Mouse (Mus musculus): Measurements from ENCODE around the gene Dffa.

The Dffa gene

DNA sequence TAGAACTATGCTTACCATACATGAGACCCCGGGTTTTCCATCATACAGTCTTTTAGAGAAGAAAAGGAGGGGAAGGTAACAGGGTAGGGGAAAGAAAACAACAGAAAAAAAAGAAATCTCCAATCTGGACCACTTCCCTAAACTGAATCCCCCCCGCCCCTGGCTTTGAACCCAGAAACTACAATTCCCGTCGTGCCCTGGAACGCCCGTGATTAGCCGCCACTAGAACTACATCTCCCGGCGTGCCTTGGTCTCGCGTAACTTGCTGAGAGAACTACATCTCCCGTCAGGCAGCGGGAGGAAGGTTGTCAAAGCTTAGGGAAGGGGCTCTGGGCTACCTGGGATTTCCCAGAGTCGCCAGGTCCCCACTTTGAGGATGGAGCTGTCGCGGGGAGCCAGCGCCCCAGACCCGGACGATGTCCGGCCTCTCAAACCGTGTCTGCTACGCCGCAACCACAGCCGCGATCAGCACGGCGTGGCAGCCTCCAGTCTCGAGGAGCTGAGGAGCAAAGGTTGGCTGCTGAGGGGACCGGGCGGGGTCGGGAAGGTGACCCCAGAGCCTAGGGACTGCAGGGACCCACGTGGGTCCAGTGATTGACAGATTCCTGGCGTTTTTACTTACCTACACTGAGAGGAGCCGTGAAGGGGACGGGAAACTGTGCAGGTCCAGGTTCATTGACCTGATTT is at the start of gene Dffa:
Gene Dffa, plus strand, starts transcription at position 272 of the 687 bp plus-strand sequence.
- peak; percentile 87 for DNase-seq (ENCODE audit: low read depth)

DNA sequence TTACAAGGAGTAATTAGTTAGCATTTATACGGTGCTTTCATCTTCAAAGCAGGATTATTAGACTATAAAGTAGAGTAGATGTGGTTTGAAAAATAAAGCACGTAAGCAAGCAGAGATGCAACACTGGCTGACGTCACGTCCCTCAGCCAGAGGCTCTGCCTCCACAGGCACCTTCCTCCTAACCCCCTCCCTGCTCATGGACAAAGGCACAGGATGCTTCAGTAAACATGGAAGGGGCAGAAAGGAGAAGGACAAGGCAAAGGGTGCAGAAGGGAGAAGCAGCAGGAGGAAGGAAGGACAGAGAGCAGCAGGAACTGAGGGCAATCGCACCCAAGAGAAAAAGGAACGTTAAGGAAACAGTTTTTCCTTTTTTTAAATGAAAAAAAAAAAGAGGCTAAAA is 48.1 kb upstream of the Dffa start:
- DNase-seq (ENCODE audit: low read depth): no peak

DNA sequence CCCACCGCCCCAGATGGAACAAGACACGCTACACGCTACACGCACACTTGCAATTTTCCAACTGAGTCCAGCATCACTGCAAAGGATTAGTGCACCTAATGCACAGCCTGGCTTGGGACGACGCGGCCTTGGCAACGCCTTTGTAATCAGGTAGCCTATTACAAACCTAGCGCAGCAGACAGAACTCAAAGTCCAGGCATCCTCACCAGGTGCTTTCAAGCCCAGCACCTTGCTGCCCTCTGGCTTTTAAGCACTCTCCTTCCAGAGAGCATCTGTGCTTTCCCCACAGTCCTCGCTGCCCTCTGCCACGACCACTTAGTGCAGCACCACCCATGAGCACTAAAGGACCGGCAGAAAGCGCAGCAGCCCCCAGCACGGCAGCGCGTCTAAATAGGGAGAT is 47.0 kb upstream of the Dffa start:
- no peak for DNase-seq (ENCODE audit: low read depth)

DNA sequence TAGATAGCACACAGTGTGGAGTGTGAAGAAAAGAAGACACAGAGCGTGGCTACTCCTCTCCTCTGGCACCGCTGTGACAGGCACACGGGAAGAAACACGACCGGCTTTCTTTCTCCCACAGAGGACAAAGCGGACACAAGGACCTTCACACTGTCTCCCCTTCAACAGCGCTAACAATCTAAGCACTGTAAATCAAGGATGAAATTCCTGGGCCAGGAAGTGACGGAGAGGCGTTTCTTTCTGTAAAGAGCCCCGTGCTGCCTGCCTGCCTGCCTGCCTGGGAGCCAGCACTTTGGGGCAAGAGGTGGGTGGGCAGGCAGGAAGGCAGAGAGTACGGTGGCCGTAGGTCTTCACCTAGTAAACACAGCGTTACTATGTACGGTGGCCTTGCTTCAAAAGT is 46.5 kb upstream of the Dffa start:
- DNase-seq (ENCODE audit: low read depth): no peak

DNA sequence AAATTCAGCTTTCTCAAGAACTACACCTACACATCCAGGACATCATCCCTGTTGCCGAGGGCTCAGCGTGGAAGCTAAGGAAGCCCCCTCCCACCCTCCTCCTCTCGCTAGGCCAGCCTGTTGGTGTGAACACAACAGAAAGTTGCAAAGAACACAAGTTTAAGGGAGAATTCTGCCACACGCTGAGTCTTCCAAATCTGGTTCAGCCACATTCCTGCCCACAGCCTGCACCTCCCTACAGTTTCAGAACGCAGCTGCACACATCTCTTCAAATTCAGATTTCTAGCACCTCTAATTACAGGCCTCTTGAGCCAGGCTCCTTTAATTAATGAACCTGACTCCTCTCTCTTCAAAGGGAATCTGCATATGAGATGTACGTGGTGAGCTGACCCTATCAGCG is 45.6 kb upstream of the Dffa start:
- DNase-seq (ENCODE audit: low read depth): no peak

DNA sequence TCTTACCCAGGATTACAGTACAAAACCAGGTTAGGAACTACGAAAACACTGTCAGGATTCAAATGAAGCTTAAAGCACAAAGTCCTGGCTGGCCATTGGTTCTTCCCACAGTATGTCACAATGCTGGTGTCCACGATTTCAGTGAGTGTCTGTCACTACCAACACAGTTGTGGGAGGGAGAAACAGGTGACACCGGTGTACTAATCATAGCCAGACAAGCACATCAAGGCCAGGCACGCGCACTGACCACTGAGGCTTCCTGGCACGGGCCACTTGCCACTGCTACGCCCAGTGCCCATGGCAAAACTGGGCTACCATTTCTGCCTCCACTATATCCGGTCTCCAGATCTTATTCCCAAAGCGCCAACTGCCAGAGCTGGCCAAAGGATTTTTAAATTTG is 44.2 kb upstream of the Dffa start:
- DNase-seq (ENCODE audit: low read depth): no peak

DNA sequence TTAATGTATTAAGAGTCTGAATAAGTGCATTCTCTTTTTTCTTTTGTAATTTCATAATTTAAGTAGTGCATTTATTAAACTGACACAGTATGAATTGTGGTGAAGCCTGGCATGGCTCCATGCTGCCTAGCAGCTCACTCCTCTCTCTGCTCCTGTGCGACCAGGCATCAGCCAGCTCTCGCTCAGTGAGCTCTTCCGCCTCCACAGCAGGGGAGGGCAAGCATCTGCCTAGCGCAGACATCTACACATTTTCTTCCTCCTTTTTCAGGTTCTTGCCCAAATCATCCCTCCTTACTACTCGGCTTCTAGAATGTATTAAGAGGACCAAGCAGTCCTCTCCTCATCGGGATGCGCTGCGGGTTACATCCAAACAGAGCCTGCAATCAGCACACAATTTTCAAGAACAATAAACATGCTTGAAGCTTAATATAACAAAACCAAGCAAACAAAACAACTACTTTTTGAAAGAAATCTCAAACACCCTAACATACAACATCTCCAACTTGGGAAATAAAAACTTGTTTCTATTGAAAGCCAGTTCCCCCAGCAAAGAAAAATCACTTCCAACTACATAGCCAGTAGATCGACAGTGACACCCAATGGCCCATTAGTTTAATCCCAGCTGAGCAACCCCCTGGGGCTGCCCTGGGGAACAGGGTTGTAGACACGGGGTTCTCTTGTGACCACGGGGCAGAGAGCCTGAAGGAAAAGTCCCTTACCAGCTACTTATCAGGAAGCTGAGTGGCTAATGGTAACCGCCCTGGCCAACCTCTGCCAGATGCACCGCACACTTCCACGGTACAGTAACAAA is 43.1 kb upstream of the Dffa start:
- no peak for DNase-seq (ENCODE audit: low read depth)

DNA sequence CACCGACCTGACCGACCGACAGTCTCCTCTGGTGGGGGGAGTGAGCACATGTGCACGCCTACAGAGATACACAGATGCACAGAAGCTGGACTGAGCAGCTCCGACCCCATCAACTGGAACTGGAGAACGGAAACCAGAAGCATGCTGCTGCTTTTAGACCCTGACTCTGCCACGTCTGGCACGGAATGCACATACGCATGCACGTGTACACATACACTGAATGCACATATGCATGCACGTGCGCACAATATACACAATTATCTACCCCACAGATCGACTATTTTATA is 42.6 kb upstream of the Dffa start:
- DNase-seq (ENCODE audit: low read depth): no peak

DNA sequence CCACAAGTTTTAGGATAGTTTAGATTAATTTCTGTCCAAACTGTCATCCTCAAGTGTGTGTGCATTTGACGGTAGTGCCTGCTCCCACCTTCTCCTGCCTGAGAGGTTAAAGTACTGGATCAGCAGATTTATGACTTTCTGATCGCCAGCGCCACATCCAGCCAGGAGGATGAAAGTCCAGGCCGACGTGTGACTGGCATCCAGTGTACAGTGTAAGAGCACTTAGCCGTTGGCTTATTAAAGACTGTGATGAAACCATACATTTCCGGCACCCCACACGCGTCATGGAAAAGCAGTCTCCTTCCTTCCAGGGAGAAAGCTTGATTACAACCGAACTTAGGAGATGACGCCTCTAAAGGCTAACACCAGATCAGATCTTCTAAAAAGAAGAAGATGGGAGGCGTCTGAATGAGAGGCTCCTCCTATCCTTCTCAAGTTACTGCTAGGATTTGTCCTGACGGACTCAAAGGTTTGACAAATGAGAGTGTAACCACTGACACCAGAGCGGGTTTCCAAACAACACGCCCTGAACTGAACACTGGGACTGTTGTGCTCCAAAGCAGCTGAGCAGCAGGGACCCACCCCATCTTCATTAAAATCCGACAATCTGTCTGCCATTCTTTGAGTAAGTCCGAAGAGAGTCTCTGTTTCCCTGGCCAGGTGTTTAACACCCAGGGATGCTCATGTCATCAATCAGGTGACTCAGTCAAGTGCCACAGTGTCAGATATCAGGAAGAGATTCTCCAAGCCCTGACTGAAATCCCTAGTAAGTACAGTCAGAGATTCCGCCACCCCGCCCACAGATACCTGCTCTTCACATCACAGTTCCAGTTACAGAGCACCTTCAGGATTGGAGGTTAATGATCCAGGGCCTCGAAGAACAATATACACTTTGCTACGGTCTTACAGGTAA is 41.3 kb upstream of the Dffa start:
- no peak for DNase-seq (ENCODE audit: low read depth)

DNA sequence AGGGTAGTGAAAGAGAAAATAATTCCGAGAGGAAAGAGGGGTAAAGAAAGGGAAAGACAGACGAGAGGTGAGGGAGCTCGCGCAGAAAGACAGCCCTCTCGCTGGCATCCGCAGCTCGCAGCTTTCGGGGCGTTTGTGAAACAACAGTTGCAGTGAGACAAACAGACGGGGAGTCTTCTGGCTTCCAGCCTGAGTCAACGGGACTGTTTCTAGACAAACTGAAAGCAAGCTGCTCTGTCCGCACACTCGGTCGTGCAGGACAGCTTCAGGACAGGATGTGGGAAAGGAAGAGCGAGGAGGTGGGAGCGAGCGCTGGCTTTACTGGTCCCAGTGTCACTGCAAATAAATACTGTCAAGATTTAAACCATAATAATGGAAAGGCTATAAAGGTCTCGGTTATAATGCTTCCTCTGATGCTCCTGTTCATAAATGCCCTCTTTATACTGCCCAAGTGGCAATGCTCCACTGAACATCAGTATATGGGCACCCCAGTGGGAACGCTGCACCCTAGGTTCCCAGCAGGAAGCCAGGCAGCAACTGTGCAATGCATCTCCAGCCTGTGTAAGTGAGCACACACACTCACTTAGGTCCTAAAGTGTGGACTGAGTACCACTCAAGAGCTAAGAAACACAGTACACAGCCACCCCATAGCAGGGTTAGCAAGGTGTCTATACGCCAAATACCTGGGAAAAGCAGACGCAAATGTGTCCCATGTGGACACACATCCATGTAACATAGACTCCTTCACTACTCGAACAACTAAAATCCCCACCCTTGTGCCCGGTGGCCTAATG is 39.7 kb upstream of the Dffa start:
- DNase-seq (ENCODE audit: low read depth): no peak

DNA sequence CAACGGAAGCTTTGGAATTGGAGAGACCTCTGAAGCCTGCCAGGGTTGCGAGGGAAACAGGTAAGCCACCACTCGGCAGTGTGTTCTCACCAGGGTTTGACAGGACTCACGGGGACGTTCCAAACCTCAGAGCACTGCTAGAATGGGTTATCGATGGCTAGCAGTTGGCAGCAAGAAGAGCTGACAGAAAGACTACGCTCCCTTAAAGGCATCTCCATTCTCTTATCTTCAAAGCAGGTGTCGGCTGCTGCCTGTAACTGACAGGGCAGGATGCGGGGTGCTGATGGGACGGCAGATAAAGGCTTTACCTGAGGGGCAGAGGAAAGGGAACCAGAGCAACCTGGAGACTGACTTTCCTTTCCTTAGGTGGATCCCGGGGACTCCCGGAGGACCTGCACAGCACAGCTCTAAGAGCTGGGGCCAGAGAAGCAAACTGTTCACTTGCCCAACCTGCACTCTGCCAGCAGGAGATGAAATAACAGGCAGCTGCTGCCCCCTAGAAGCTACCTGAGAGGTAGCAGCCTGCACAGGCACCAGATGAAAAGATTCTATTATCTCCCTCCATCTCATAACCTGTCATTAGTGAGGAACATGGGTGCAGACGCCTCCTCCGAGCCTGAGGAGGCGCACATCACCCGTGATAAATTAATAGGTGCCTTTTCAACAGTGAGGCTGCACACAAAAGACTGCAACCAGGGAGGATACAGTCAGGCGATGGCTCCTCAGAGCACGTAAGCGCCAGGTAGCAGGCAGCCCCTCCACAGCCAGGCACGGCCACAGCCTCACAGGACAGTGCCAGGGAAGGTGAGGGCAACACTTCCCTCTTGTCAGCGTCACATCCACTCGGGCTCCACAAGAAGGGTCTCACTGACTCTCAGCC is 37.0 kb upstream of the Dffa start:
- DNase-seq (ENCODE audit: low read depth): no peak

DNA sequence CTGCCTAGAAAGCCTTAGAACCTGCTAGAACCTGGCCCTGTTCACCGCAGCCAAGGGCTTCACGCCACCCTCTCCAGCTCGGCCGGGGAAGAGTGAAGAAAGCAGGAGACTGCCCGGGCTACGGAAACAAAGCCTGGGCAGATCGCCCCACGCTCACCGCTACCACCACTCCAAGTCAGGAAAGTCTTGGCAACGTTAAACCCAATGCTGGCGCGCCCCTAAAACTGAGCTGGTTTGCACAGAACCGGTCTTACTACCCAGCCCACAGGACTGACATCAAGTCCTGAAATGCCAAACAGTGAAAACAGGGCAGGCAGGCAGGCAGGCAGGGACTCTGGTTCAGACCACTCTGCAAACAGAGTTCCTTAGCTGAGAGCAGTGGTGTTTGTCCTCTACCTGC is 28.9 kb upstream of the Dffa start:
- DNase-seq (ENCODE audit: low read depth): no peak

DNA sequence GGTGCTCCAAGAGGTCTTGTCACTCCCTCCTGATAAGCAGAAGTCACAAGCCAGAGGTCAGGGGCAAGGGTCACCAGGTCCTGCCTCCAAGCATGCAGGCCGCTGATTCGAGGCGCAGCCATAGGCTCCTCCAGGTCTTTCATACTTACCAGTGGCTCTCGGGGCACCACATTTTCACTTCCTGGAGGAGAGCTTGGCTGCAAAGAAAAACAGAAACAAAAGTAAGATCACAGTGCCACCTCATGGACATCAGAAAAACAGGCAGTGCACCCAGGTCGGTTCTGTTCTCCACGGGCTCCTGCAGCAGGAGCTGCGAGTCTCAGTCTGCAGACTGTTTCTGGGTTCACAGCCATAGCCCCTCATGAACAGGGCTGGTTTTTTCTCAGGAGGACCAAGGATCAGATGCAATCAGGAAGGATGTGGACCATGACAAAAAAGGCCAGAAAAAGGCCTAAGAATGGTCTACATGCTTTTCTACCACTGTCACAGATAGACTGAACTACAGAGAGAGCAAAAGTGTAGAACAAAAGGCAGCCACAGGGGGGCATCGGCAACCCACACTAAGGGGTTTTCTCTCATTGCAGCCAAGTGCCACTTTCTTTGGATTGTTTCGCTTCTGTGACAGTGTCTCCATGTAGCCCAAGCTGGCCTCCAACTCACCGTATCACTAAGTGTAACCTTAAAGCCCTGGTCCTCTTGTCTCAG is 27.9 kb upstream of the Dffa start:
- DNase-seq (ENCODE audit: low read depth): peak; percentile 47

DNA sequence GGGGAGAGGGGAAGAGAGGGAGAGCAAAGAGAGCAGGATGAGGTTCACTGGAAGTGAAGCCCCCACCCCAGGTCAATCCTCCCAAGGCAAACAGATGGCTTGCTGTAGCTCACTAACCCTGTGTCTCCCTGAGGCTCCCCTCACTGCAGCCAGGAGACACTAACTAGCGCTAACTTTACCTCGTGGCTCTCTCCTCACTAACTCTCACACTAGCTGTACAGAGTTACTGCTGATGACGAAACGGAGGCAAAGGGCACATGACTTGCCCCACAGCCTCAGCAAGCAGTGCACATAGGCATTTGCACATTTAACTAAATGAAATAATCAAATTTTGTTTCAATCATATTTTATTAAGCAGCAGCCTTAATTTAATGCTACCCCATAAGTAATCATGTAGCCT is 25.7 kb upstream of the Dffa start:
- no peak for DNase-seq (ENCODE audit: low read depth)

DNA sequence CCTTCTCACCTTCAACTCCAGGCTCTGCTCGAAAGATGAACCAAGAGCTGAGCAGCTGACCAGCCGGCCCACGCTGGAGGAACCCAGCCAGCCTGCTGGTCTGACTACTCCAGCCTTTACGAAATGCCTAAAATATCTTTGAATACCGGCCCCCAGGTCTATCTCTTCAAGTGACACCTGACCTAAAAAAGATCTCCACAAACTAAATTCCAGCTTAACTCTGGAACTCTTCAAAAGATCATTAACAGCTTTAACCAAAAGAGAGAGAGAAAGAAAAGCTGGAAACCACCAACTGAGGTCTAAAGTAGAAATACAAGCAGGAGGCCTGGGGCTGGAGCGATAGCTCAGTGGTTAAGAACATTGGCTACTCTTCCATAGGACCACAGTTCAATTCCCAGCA is 24.3 kb upstream of the Dffa start:
- no peak for DNase-seq (ENCODE audit: low read depth)

DNA sequence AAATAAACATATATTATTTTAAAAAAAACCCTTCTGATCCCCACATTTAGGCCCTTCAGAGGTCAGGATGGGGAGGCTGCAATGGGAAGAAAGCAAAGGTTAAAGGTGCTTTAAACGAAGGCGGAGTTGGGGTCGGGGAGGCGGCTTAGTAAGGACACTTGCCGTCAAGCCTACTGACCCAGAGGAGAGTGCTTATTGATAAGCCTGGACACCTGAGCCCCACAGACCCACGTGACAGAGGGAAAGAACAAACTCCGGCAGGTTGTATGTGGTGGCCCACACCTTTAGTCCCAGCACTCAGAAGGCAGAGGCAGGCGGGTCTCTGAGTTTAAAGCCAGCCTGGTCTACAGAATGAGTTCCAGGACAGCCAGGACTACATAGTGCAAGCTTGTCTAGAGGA is 23.8 kb upstream of the Dffa start:
- no peak for DNase-seq (ENCODE audit: low read depth)

DNA sequence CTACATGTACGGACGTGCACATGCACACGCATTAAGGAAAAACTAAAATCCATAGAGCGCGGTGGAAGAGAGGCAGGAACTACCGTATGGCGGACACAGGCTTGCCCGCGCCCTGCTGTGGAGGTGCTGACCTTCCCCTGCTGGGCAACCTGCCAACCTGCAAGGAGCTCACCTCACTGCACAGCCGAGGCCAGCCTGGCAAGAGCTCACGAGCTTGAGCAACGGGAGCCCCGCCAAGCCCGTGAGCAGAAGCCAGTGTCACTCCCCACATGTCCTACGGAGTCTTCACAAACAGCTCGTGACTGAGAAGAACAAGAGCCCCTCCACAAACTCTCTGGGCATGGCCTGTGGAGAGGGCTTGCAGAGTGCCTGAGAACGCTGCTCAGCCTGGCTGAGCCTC is 22.4 kb upstream of the Dffa start:
- no peak for DNase-seq (ENCODE audit: low read depth)

DNA sequence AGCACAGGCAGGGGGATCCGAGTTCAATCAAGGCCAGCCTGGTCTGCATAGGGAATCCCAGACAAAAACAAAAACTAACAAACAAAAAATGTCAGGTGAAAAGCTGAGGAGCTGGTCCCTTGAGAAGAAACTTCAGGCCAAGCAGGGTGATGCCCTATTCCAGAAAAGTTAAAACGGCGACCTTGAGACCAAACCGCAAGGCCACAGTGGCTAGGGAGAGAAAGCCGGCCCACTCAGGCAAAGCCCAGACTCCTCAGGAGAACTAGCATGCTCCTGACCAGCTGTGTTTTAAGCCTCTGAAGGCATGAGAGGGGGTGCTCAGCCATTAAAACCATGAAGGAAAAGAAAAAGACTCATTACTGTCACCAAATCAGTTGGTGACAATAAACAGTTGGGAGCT is 18.6 kb upstream of the Dffa start:
- DNase-seq (ENCODE audit: low read depth): no peak

DNA sequence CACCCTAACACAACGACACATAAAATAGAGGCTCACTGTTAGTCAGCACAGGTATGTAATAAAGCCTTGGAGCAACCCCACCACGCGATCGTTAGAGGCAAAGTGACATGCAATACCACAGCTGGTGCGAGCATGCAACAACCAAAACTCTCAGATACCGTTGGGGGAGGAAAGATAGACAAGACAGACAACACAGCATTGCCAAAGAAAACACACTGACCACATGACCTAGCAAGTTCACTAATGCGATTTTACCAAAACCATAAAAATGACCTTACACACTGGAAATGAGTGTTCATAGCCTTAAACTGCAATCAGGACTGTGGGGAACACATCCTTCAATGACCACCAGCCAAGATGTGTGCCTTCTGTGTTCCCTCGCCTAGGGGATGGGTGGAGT is 12.6 kb upstream of the Dffa start:
- DNase-seq (ENCODE audit: low read depth): no peak

DNA sequence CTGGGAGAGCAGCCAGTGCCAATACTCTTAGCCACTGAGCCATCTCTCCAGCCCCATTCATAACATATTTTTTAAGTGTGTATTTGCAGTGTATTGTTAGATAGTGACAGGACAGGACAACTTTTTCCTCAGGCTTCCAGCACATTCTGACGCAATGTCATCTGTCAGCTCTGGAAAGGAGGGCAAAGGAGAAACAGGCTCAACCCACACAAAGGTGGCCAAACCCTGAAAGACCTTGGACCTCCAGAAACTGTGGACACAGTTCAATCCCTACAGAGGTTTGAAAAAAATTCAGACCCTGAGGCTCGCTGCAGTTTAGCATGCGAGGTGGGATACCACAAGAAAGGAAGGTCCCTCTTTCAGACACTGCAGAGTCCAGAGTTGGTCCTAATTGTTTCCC is 6.0 kb upstream of the Dffa start:
- no peak for DNase-seq (ENCODE audit: low read depth)

DNA sequence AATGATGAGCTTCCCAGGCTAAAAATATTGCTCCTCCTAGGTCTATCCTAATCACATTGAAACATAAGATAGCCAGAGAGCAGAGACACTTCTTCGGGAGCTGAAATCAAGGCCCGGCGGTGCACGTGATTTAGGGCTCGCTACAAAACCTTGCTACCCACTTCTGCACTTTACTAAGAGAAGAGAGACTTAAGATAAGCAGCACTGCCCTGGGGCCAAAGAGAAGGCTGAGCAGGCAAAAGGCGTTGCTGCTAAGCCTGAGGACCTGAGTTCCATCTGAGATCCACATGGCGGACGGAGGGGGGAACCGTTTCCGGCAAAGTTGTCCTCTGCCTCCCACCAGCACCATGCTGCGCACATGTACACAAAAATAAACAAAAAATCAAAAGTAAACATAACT is 5.4 kb upstream of the Dffa start:
- peak; percentile 20 for DNase-seq (ENCODE audit: low read depth)
